8 mouse cellular contexts compared by ENCODE assay signal in genomic region chr6:114577319-114577718, GRCm38 (mm10).
DNase-seq lines count a peak whose midpoint lies in the region; TF ChIP-seq lines count a peak whose summit lies in the region.
"Not testable (repeated sequence)": the region's sequence is repeated elsewhere in the genome, so short reads cannot be mapped to it uniquely, and the experiment has no call there.

No protein-coding gene starts in this region.

- peak; percentile 0 for DNase-seq in adipocyte (ENCODE audit: low spot score)
- peak; percentile 78 for DNase-seq in embryo, embryonic 11 days
- peak; percentile 68 to 72 for DNase-seq in gastrocnemius, postnatal 4 days (ENCODE audit: low spot score in 2 of 2)
- peak; percentile 23 for DNase-seq in kidney, adult 2 months
- peak; percentile 30 to 67 for DNase-seq in left cerebral cortex, postnatal 14 days (ENCODE audit: low spot score in 2 of 2)
- DNase-seq in mesoderm, embryonic 11.5 days (ENCODE audit: low read depth, low spot score): peak; percentile 44
- DNase-seq in right cerebral cortex, postnatal 4 days: peak; percentile 71
- peak; percentile 56 for DNase-seq in urinary bladder, postnatal 14 days (ENCODE audit: low spot score)

- not testable (repeated sequence) for TF ChIP-seq CTCF in kidney, adult 2 months (conservative IDR thresholded peaks at IDR 0.05; ENCODE audit: insufficient read depth, insufficient read length, low read depth, low read length)

- H3K27ac ChIP-seq in kidney, adult 2 months (ENCODE audit: insufficient read depth, low read depth, low read length): not testable (repeated sequence)

- not testable (repeated sequence) for H3K4me3 ChIP-seq in kidney, adult 2 months (ENCODE audit: insufficient read depth, low read depth, low read length)

- H3K27me3 ChIP-seq in kidney, adult 2 months (replicated peaks; ENCODE audit: control insufficient read depth, insufficient read depth, low read length): not testable (repeated sequence)

- 17% methylated on average over 7 of the region's 15 CpGs for WGBS in kidney, adult 2 months

- H3K36me3 ChIP-seq in kidney, adult 2 months (ENCODE audit: control insufficient read depth, insufficient read depth, low read length): not testable (repeated sequence)

- not testable (repeated sequence) for H3K4me1 ChIP-seq in kidney, adult 2 months (ENCODE audit: control insufficient read depth, insufficient read depth, low read length)

- intact Hi-C loops in left cerebral cortex, postnatal 14 days (cut with DNase I): not testable (repeated sequence)

- TF ChIP-seq POLR2A in kidney, adult 2 months (IDR thresholded peaks at IDR 0.05; ENCODE audit: low read depth, low read length): not testable (repeated sequence)

Comparison
In these comparisons a context has a peak if more than half of its experiments do, and no peak if none do; other contexts are left out.
1. DNase-seq: peak in every context shown above with its lines; median percentile 78 in embryo, embryonic 11 days; 71 in right cerebral cortex, postnatal 4 days; 70 in gastrocnemius, postnatal 4 days; 56 in urinary bladder, postnatal 14 days; 48 in left cerebral cortex, postnatal 14 days; 44 in mesoderm, embryonic 11.5 days; 23 in kidney, adult 2 months; 0 in adipocyte.